Mouse (Mus musculus) olfactory bulb, adult 2 months (tissue): Measurements from ENCODE around the gene Srsf3.

Experiments
- CTCF ChIP-seq: fragments of 200-500 bp; IDR thresholded peaks from 2 replicates; pipeline ENCODE4 v1.5.1; 2012; ENCODE audit warnings: low read depth, mild to moderate bottlenecking, low read length, moderate library complexity; ENCODE audit not compliant: insufficient read depth
- POLR2A ChIP-seq: fragments of 200-500 bp; IDR thresholded peaks from 2 replicates; pipeline ENCODE4 v1.6.1; 2012; ENCODE audit warnings: mild to moderate bottlenecking, low read depth, low read length, moderate library complexity; ENCODE audit not compliant: insufficient read depth

DNA sequence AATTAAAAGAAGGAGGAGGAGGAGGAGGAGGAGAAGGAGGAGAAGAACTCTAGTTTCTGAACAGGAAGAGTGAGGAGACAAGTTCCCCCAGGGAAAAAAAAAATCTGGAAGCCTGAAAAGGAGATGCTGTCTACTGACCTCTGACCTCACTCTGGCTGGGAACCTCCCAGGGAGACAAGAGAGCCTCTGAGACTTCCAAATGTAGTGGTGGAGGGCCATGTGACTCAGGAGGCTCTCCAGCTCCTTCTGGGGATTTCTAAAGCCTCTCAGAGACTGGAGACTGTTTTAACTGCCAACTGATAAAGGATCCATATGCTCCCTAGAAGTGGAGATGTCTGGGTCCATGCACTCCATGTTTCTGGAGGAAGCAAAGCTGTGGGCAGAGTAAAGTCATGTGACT lies 18.2 kb upstream of the Srsf3 start:
- TF ChIP-seq POLR2A (no peak), CTCF (no peak)
